Mouse (Mus musculus): Measurements from ENCODE around the gene Atp2c1. TPM values are rescaled to one million over a fixed set of nuclear protein-coding genes. Genes with fewer than 3 reads are reported as not detected.

Atp2c1 gene
- polyA plus RNA-seq, 1 experiment from 2014 or later = 89.1 TPM

- Histone ChIP-seq H3K4me1 (peaks cover 35% of the 10 kb centered on the region), H3K36me3 (no peaks in the 10 kb centered on the region), H3K4me2 (replicated peaks) (no peak overlapping the region), H3K27me3 (no peaks in the 10 kb centered on the region), H3K9ac (replicated peaks) (no peak overlapping the region), H3K4me3 (no peak overlapping the region), H3K9me3 (no peaks in the 10 kb centered on the region), H3K27ac (replicated peaks) (0 out of 2 replicates have a peak overlapping the region, but pooled peaks have one; percentile 4)
- WGBS = 63% methylated on average over 3 of the region's 3 CpGs
- ATAC-seq (ENCODE audit: low FRiP score, low read depth) = no peak
Measured at GRCm38 (mm10) chr9:105522063-105522462, 5.1 kb downstream of the Atp2c1 start.

GRCm38 (mm10) chr9:105520776-105521552 is 6.2 kb downstream of the Atp2c1 start:
- H3K36me3 ChIP-seq = no peaks in the 10 kb centered on the region
- WGBS = 64% methylated on average over 24 of the region's 24 CpGs
- H3K4me2 ChIP-seq (replicated peaks) = no peak overlapping the region
- no peak for ATAC-seq (ENCODE audit: low FRiP score, low read depth)
- no peaks in the 10 kb centered on the region for H3K27me3 ChIP-seq
- peaks cover 35% of the 10 kb centered on the region for H3K4me1 ChIP-seq
- H3K27ac ChIP-seq (replicated peaks) = no peak overlapping the region
- no peak overlapping the region for H3K9ac ChIP-seq (replicated peaks)
- no peaks in the 10 kb centered on the region for H3K9me3 ChIP-seq
- no peak overlapping the region for H3K4me3 ChIP-seq

- 48% methylated on average over 6 of the region's 6 CpGs for WGBS
- Histone ChIP-seq H3K36me3 (no peaks in the 10 kb centered on the region), H3K9ac (replicated peaks) (no peak overlapping the region), H3K27ac (replicated peaks) (no peak overlapping the region), H3K4me3 (no peak overlapping the region), H3K27me3 (no peaks in the 10 kb centered on the region), H3K4me1 (peaks cover 24% of the 10 kb centered on the region), H3K9me3 (no peaks in the 10 kb centered on the region), H3K4me2 (replicated peaks) (no peak overlapping the region)
- no peak for ATAC-seq (ENCODE audit: low FRiP score, low read depth)
Measured at GRCm38 (mm10) chr9:105519278-105519883, 7.7 kb downstream of the Atp2c1 start.

GRCm38 (mm10) chr9:105503690-105504089 is 23.4 kb downstream of the Atp2c1 start:
- Histone ChIP-seq H3K27me3 (no peaks in the 10 kb centered on the region), H3K4me3 (no peak overlapping the region), H3K36me3 (no peaks in the 10 kb centered on the region), H3K9me3 (no peaks in the 10 kb centered on the region), H3K4me1 (no peaks in the 10 kb centered on the region), H3K9ac (replicated peaks) (no peak overlapping the region), H3K4me2 (replicated peaks) (no peak overlapping the region), H3K27ac (replicated peaks) (no peak overlapping the region)
- WGBS = 93% methylated on average over 5 of the region's 5 CpGs
- no peak for ATAC-seq (ENCODE audit: low FRiP score, low read depth)

GRCm38 (mm10) chr9:105502389-105502788 is 24.7 kb downstream of the Atp2c1 start:
- Histone ChIP-seq H3K36me3 (no peaks in the 10 kb centered on the region), H3K27ac (replicated peaks) (no peak overlapping the region), H3K4me1 (no peaks in the 10 kb centered on the region), H3K4me2 (replicated peaks) (no peak overlapping the region), H3K9ac (replicated peaks) (no peak overlapping the region), H3K4me3 (no peak overlapping the region), H3K9me3 (no peaks in the 10 kb centered on the region), H3K27me3 (no peaks in the 10 kb centered on the region)
- no peak for ATAC-seq (ENCODE audit: low FRiP score, low read depth)
- 42% methylated on average over 4 of the region's 4 CpGs for WGBS

- Histone ChIP-seq H3K4me3 (peak overlapping the region; percentile 92), H3K36me3 (no peaks in the 10 kb centered on the region), H3K27ac (replicated peaks) (peak overlapping the region; percentile 99), H3K27me3 (no peaks in the 10 kb centered on the region), H3K9ac (replicated peaks) (peak overlapping the region; percentile 94), H3K4me2 (replicated peaks) (peak overlapping the region; percentile 97), H3K4me1 (peaks cover 20% of the 10 kb centered on the region), H3K9me3 (no peaks in the 10 kb centered on the region)
- WGBS = 2% methylated on average over 39 of the region's 39 CpGs
- peak; percentile 68 for ATAC-seq (ENCODE audit: low FRiP score, low read depth)
Measured at GRCm38 (mm10) chr9:105495316-105496174, 31.6 kb downstream of the Atp2c1 start.

- Histone ChIP-seq H3K9ac (replicated peaks) (peak overlapping the region; percentile 94), H3K4me2 (replicated peaks) (peak overlapping the region; percentile 97), H3K4me1 (peaks cover 20% of the 10 kb centered on the region), H3K27ac (replicated peaks) (peak overlapping the region; percentile 99), H3K9me3 (no peaks in the 10 kb centered on the region), H3K27me3 (no peaks in the 10 kb centered on the region), H3K36me3 (0 out of 2 replicates have a peak, but pooled peaks cover 4% of the 10 kb centered on the region), H3K4me3 (peak overlapping the region; percentile 92)
- peak; percentile 99 for ATAC-seq (ENCODE audit: low FRiP score, low read depth)
- under 1% methylated on average over 71 of the region's 83 CpGs for WGBS
Measured at GRCm38 (mm10) chr9:105494553-105495315, 32.4 kb downstream of the Atp2c1 start.

- 81% methylated on average over 3 of the region's 3 CpGs for WGBS
- Histone ChIP-seq H3K9ac (replicated peaks) (no peak overlapping the region), H3K4me3 (no peak overlapping the region), H3K27me3 (no peaks in the 10 kb centered on the region), H3K36me3 (0 out of 2 replicates have a peak, but pooled peaks cover 7% of the 10 kb centered on the region), H3K4me1 (peaks cover 20% of the 10 kb centered on the region), H3K9me3 (no peaks in the 10 kb centered on the region), H3K4me2 (replicated peaks) (peak overlapping the region; percentile 97), H3K27ac (replicated peaks) (no peak overlapping the region)
- ATAC-seq (ENCODE audit: low FRiP score, low read depth) = no peak
Measured at GRCm38 (mm10) chr9:105492744-105493143, 34.4 kb downstream of the Atp2c1 start.

GRCm38 (mm10) chr9:105488363-105488762 is 38.8 kb downstream of the Atp2c1 start:
- Histone ChIP-seq H3K27ac (replicated peaks) (no peak overlapping the region), H3K27me3 (no peaks in the 10 kb centered on the region), H3K36me3 (0 out of 2 replicates have a peak, but pooled peaks cover 10% of the 10 kb centered on the region), H3K9ac (replicated peaks) (no peak overlapping the region), H3K9me3 (no peaks in the 10 kb centered on the region), H3K4me3 (no peak overlapping the region), H3K4me2 (replicated peaks) (no peak overlapping the region), H3K4me1 (peaks cover 19% of the 10 kb centered on the region)
- no peak for ATAC-seq (ENCODE audit: low FRiP score, low read depth)
- 82% methylated on average over 5 of the region's 5 CpGs for WGBS

GRCm38 (mm10) chr9:105484338-105485084 is 42.6 kb downstream of the Atp2c1 start:
- Histone ChIP-seq H3K27ac (replicated peaks) (peak overlapping the region; percentile 49; the same call in 1 of the 2 replicates), H3K4me1 (peaks cover 12% of the 10 kb centered on the region; the same call in 1 of the 2 replicates), H3K27me3 (no peaks in the 10 kb centered on the region), H3K4me3 (no peak overlapping the region), H3K9me3 (no peaks in the 10 kb centered on the region), H3K36me3 (0 out of 2 replicates have a peak, but pooled peaks cover 9% of the 10 kb centered on the region), H3K4me2 (replicated peaks) (no peak overlapping the region), H3K9ac (replicated peaks) (no peak overlapping the region)
- no peak for ATAC-seq (ENCODE audit: low FRiP score, low read depth)
- 75% methylated on average over 5 of the region's 5 CpGs for WGBS

- Histone ChIP-seq H3K9me3 (no peaks in the 10 kb centered on the region), H3K36me3 (0 out of 2 replicates have a peak, but pooled peaks cover 9% of the 10 kb centered on the region), H3K4me1 (peaks cover 12% of the 10 kb centered on the region; the same call in 1 of the 2 replicates), H3K27ac (replicated peaks) (no peak overlapping the region), H3K4me2 (replicated peaks) (no peak overlapping the region), H3K27me3 (no peaks in the 10 kb centered on the region), H3K4me3 (no peak overlapping the region), H3K9ac (replicated peaks) (no peak overlapping the region)
- WGBS = 88% methylated on average over 11 of the region's 11 CpGs
- ATAC-seq (ENCODE audit: low FRiP score, low read depth) = no peak
Measured at GRCm38 (mm10) chr9:105483880-105484279, 43.2 kb downstream of the Atp2c1 start.

Measured in midbrain, embryonic 12.5 days (tissue).